Mouse (Mus musculus): ENCODE measurements at regions not wholly inside any gene's neighbourhood (a gene's known extent, or its start where the extent isn't known, plus 50 kb on each side); places are given as distances from the start of the nearest gene placed in this dataset.

DNA sequence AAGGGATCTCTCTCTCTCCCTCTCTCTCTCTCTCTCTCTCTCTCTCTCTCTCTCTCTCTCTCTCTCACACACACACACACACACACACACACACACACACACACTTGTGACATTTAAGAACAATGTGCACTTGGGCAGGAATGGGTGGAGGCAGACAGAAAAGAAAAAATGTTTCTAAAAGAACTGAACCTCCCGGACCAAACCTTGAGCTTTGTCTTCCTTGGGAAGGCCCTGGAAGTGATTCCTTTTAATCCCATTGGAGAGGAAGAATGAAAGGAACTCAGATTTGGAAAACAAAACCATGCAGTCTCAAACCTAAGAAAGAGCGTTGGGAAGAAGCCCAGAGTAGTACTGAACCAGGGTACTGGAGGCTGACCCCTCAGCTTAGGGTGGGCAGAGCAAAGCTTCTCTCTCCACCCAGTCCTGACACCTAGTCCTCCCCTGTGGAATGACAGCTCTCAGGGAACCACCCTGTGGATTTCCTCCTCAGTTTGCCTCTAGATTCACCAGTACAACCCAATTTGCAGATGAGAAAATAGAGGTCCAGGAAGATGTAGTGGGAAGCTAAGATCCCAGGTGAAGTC lies 152.3 kb upstream of the Rgma start:
- TF ChIP-seq CTCF (IDR thresholded peaks at IDR 0.05; ENCODE audit: low read depth, low read length), result no peak
- TF ChIP-seq POLR2A (IDR thresholded peaks at IDR 0.05; ENCODE audit: borderline replicate concordance, low read depth, low read length), result no peak
